Mouse (Mus musculus) kidney, embryonic 16.5 days (tissue): ENCODE data around the gene Olfml2a. TPM values are rescaled to one million over a fixed set of nuclear protein-coding genes. Genes with fewer than 3 reads are reported as not detected.

Experiments
- ATAC-seq: fragments of 200-750 bp; cut with Nextera tagmentation; 2 replicates; pipeline ENCODE4 v1.8.0; 2017; ENCODE audit warnings: moderate TSS enrichment; ENCODE audit not compliant: low FRiP score, low TSS enrichment
- H3K27ac ChIP-seq: fragments of 300-500 bp; sonication (generic); 2 replicates; pipeline ENCODE4 v1.5.1; 2014; ENCODE audit warnings: low read length
- H3K27me3 ChIP-seq: fragments of 300-500 bp; sonication (generic); 2 replicates; pipeline ENCODE4 v1.6.1; 2014; ENCODE audit warnings: low read length, control low read depth, mixed read lengths; ENCODE audit not compliant: insufficient read depth
- H3K36me3 ChIP-seq: fragments of 300-500 bp; sonication (generic); 2 replicates; pipeline ENCODE4 v1.6.1; 2014; ENCODE audit warnings: low read length, control low read depth, mixed read lengths; ENCODE audit not compliant: insufficient read depth
- H3K4me1 ChIP-seq: fragments of 300-500 bp; sonication (generic); 2 replicates; pipeline ENCODE4 v1.6.1; 2014; ENCODE audit warnings: low read length, control low read depth, mixed read lengths; ENCODE audit not compliant: insufficient read depth
- H3K4me2 ChIP-seq: fragments of 300-500 bp; sonication (generic); replicated peaks from 2 replicates; pipeline ENCODE4 v1.6.1; 2014; ENCODE audit warnings: low read depth, low read length
- H3K4me3 ChIP-seq: fragments of 300-500 bp; sonication (generic); 2 replicates; pipeline ENCODE4 v1.5.1; 2014; ENCODE audit warnings: mild to moderate bottlenecking, low read length
- H3K9ac ChIP-seq: fragments of 300-500 bp; sonication (generic); replicated peaks from 2 replicates; pipeline ENCODE4 v1.6.1; 2014; ENCODE audit warnings: low read length
- H3K9me3 ChIP-seq: fragments of 300-500 bp; sonication (generic); 2 replicates; pipeline ENCODE4 v1.6.1; 2016; ENCODE audit warnings: low read length, control low read depth
- WGBS: fragments of 180-500 bp; shearing (Covaris S2); extraction: QIAGEN DNeasy Blood & Tissue Kit; methylation state at CpG from one replicate; pipeline ENCODE4 v1.1.7; 2014; 5-methylcytosine and 5-hydroxymethylcytosine counted together
- polyA plus RNA-seq: library from polyadenylated mRNA; unstranded; fragments of >200 nt; fragmentation: Nextera tagmentation; extraction: Ambion mirVana; gene quantifications from 2 replicates; pipeline ENCODE4 v1.2.1, GENCODE M21; 2015

The Olfml2a gene
- polyA plus RNA-seq, 1 experiment from 2014 or later, result 5.0 TPM

DNA sequence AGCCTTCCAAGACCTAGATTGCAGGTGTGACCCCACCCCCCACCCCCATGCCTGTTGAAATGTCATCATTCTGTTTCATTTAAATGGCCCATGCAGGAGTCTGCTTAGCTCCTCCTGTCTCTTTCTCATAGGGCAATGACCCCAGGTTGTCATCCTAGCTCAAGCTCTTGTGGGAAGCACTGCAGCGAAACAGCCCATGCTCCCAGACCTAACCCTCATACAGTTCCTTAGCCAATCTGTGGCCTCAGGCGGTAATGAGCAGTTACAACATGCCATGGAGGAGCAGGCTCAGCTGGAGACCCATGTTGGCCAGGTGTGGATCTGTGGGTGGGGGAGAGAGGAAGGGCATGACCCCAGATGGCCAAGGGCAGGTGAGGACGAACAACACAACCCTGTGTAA is 43.4 kb downstream of the Olfml2a start:
- no peak overlapping the region for H3K4me3 ChIP-seq

DNA sequence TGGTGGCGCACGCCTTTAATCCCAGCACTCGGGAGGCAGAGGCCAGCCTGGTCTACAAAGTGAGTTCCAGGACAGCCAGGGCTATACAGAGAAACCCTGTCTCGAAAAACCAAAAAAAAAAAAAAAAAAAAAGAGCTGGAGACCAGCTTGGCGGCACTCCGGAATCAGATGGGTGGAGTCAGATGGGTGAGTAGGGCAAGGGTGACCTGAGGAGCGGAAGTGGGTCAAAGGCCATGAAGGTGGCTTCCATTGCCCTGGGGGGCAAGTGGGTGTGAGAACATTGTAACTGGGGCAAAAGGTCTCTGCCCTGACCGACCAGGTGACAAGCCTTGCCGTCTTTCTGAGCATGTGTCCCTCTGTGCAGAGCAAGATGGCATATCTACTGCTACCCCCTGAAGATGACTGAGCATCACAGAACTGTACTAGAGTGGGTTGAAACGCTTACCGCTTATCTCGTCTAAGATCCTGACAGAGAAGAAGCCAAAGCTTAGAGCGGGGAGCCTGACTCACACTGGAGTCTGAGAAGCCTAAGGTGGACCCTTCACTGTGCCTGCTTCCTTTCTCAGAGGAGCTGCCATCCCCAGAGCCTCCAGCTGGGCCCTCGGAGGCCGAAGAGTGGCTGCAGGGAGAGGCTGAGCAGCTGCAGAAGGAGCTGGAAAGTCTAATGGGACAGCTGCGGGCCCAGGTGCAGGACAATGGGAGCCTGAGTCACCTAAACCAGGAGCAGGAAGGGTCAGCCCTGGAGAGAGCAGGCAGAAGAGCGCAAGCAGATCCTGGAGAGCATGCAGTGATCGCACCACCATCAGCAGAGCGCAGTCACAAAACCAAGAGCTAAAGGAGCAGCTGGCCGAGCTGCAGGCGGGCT is 44.4 kb downstream of the Olfml2a start:
- ATAC-seq, result no peak
- Histone ChIP-seq H3K27ac (no peak overlapping the region), H3K4me2 (no peak overlapping the region), H3K36me3 (no peaks in the 10 kb centered on the region), H3K4me3 (no peak overlapping the region), H3K9me3 (no peaks in the 10 kb centered on the region), H3K9ac (no peak overlapping the region), H3K27me3 (no peaks in the 10 kb centered on the region), H3K4me1 (no peaks in the 10 kb centered on the region)
- 80% methylated on average over 19 of the region's 21 CpGs for WGBS

More for the DNA sequence above, 43.4 kb downstream of the Olfml2a start:
- WGBS, result 79% methylated on average over 3 of the region's 3 CpGs
- Histone ChIP-seq H3K9me3 (no peaks in the 10 kb centered on the region), H3K4me2 (no peak overlapping the region), H3K27ac (no peak overlapping the region), H3K9ac (no peak overlapping the region), H3K4me1 (no peaks in the 10 kb centered on the region), H3K27me3 (no peaks in the 10 kb centered on the region), H3K36me3 (no peaks in the 10 kb centered on the region)
- ATAC-seq, result no peak

DNA sequence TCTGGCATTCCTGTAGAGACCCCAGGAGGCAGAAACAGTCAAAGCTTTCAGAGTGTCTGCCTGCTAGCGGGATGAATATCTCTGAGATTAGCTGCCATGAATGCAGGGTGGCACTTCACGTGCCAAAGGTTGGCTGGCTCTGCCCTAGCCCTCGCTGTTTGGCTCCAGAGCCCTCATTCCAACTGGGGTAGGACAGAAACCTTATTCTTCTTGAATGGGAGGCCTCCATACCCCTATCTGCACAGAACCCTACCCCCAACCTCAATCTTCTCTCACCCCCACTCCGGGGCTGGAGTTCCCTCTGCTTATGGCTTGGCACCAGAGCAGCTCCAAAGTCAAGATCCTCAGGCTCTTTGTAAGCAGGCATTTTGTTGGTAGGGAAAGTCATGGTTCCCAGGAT is 46.1 kb downstream of the Olfml2a start:
- H3K9me3 ChIP-seq, result no peaks in the 10 kb centered on the region
- no peaks in the 10 kb centered on the region for H3K27me3 ChIP-seq
- H3K4me1 ChIP-seq, result no peaks in the 10 kb centered on the region
- H3K36me3 ChIP-seq, result no peaks in the 10 kb centered on the region
- H3K27ac ChIP-seq, result no peak overlapping the region
- no peak overlapping the region for H3K4me2 ChIP-seq
- no peak overlapping the region for H3K4me3 ChIP-seq
- no peak overlapping the region for H3K9ac ChIP-seq
- ATAC-seq, result no peak
- WGBS, result 82% methylated on average over 4 of the region's 4 CpGs

GRCm38 (mm10) chr2:38983456-38983855 is 51.7 kb downstream of the Olfml2a start:
- Histone ChIP-seq H3K9ac (no peak overlapping the region), H3K36me3 (no peaks in the 10 kb centered on the region), H3K9me3 (no peaks in the 10 kb centered on the region), H3K4me1 (no peaks in the 10 kb centered on the region), H3K4me2 (no peak overlapping the region), H3K4me3 (no peak overlapping the region), H3K27me3 (no peaks in the 10 kb centered on the region), H3K27ac (no peak overlapping the region)
- no peak for ATAC-seq
- WGBS, result 98% methylated on average over 2 of the region's 2 CpGs

DNA sequence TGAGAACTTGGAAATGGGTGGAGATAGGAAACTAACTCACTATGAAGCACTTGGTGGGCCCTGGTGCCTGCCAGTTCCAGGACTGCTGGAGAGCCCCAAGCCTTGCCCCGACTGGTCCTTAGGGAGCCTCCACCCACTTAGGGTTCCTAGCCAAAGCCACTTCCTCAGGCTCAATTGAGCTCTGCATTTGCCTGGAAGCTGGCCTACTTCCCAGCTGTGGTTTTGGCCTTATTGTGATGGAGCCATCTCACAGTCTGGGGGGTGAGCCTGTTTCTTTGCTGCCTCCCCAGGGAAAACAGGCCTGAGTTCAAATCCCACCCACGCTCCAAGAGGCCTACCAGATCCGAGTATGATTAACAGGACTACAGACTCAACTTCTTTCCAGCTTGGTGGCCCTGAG is 54.8 kb downstream of the Olfml2a start:
- Histone ChIP-seq H3K4me3 (no peak overlapping the region), H3K4me1 (no peaks in the 10 kb centered on the region), H3K9ac (no peak overlapping the region), H3K36me3 (no peaks in the 10 kb centered on the region), H3K4me2 (no peak overlapping the region), H3K27me3 (no peaks in the 10 kb centered on the region), H3K27ac (no peak overlapping the region), H3K9me3 (no peaks in the 10 kb centered on the region)
- 76% methylated on average over 3 of the region's 3 CpGs for WGBS
- no peak for ATAC-seq

- no peak overlapping the region for H3K27ac ChIP-seq
- H3K36me3 ChIP-seq, result no peaks in the 10 kb centered on the region
- WGBS, result 61% methylated on average over 1 of the region's 1 CpGs
- no peak overlapping the region for H3K4me3 ChIP-seq
- no peak overlapping the region for H3K9ac ChIP-seq
- ATAC-seq, result no peak
- H3K4me1 ChIP-seq, result no peaks in the 10 kb centered on the region
- no peaks in the 10 kb centered on the region for H3K9me3 ChIP-seq
- no peak overlapping the region for H3K4me2 ChIP-seq
- H3K27me3 ChIP-seq, result no peaks in the 10 kb centered on the region
These were observed 55.6 kb downstream of the Olfml2a start for GRCm38 (mm10) chr2:38987371-38987770.

DNA sequence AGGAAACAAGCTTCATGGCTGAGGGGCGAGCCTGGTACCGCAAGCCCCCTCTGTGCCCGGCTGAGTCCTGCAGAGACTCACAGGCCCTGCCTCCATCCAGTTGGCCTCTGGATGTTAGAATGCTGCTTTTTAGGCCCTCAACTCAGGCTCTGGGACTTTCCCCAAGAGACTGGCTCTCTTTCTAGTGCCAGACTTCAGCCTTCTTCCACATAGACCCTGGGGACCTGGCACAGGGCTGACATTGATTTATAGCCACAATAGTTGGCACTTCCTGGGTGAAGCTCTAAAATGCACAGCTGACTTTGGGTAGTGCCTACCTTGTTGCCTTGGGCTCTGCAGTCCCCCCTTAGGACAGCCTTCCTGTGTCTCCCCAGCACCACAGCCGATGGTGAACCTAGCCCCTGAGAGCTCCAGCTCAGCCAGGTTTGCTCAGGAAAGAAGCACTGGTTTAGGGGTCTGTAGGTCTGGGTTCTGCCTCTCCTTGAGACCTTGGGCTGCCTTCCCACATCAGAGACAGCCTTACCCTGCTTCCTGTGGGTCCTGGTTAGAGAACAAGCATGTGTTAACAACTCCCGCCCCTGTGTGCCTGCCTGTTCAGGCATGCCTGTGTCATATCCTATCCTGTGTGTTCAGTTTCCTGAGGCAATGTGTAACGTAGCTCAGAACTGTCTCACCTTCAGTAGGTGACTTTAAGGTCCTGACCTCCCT is 56.2 kb downstream of the Olfml2a start:
- Histone ChIP-seq H3K27ac (no peak overlapping the region), H3K4me3 (no peak overlapping the region), H3K4me2 (no peak overlapping the region), H3K9me3 (no peaks in the 10 kb centered on the region), H3K9ac (no peak overlapping the region), H3K36me3 (no peaks in the 10 kb centered on the region), H3K4me1 (no peaks in the 10 kb centered on the region), H3K27me3 (no peaks in the 10 kb centered on the region)
- 84% methylated on average over 6 of the region's 6 CpGs for WGBS
- no peak for ATAC-seq

GRCm38 (mm10) chr2:38988929-38989328 is 57.2 kb downstream of the Olfml2a start:
- H3K27ac ChIP-seq, result no peak overlapping the region
- no peak for ATAC-seq
- no peak overlapping the region for H3K4me3 ChIP-seq
- no peaks in the 10 kb centered on the region for H3K27me3 ChIP-seq
- no peaks in the 10 kb centered on the region for H3K36me3 ChIP-seq
- H3K4me2 ChIP-seq, result no peak overlapping the region
- H3K4me1 ChIP-seq, result no peaks in the 10 kb centered on the region
- WGBS, result 93% methylated on average over 2 of the region's 2 CpGs
- no peaks in the 10 kb centered on the region for H3K9me3 ChIP-seq
- no peak overlapping the region for H3K9ac ChIP-seq

- no peaks in the 10 kb centered on the region for H3K9me3 ChIP-seq
- H3K27me3 ChIP-seq, result no peaks in the 10 kb centered on the region
- H3K36me3 ChIP-seq, result no peaks in the 10 kb centered on the region
- no peak overlapping the region for H3K4me3 ChIP-seq
- no peak for ATAC-seq
- no peaks in the 10 kb centered on the region for H3K4me1 ChIP-seq
- H3K27ac ChIP-seq, result no peak overlapping the region
- H3K9ac ChIP-seq, result no peak overlapping the region
- WGBS, result 74% methylated on average over 4 of the region's 4 CpGs
- no peak overlapping the region for H3K4me2 ChIP-seq
These were observed 60.2 kb downstream of the Olfml2a start for GRCm38 (mm10) chr2:38992004-38992403.

GRCm38 (mm10) chr2:38992452-38992851 is 60.7 kb downstream of the Olfml2a start:
- no peaks in the 10 kb centered on the region for H3K4me1 ChIP-seq
- H3K27ac ChIP-seq, result no peak overlapping the region
- no peak overlapping the region for H3K9ac ChIP-seq
- no peak for ATAC-seq
- H3K4me3 ChIP-seq, result no peak overlapping the region
- H3K36me3 ChIP-seq, result no peaks in the 10 kb centered on the region
- WGBS, result 41% methylated on average over 4 of the region's 4 CpGs
- H3K9me3 ChIP-seq, result no peaks in the 10 kb centered on the region
- H3K27me3 ChIP-seq, result no peaks in the 10 kb centered on the region
- no peak overlapping the region for H3K4me2 ChIP-seq
